Mouse (Mus musculus) heart, postnatal 36 days (tissue): ENCODE data around the gene Usp44. TPM values are rescaled to one million over a fixed set of nuclear protein-coding genes. Genes with fewer than 3 reads are reported as not detected.

Source experiments
- DNase-seq, 2 experiments: peaks; one replicate each; pipeline ENCODE4 v3.0.0; 2021 to 2022
- intact Hi-C: fragments of 180-260 bp; cut with DNase I; formaldehyde crosslinking; loops from one replicate; pipeline ENCODE4 v1.15.1; 2025
- total RNA-seq, 2 experiments: library from RNA; stranded (reverse); gene quantifications; 2 replicates each; pipeline ENCODE4 v1.2.3; 2021

Gene Usp44
- total RNA-seq, 2 experiments from 2014 or later, result not detected

DNA sequence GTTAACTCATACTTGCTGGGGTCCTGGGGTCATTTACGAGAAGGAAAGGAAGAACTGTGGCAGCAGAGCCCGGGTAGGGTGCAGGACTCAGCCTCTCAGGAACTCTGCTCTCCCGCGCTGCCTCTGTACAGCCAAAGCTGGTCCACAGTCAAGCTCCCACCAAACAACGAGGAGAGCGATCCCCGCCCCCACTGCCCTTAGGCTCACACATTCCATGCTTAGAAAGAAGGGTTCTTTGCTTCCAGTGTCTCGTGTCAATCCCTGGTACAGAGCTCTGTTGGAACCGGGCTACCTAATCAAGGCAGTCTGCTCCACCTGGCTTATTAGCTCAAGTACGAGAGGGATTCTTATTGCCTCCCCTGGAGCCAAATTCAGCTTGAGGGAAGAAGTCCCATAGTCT lies 76.0 kb downstream of the Usp44 start:
- intact Hi-C loops, result no loop called here
- no peak for DNase-seq

Other genes with a start within 250 kb of the Usp44 start
- gene Snrpf, start 241.8 kb upstream of the Usp44 start, total RNA-seq, result 10 to 100 TPM in 1 of 2 experiments, 1 to 10 TPM in 1; 7.4 to 11.5 TPM
- 10 to 100 TPM; 12.5 to 13.7 TPM for gene Ntn4, start 190.9 kb upstream of the Usp44 start, total RNA-seq
- gene Metap2, start 65.5 kb downstream of the Usp44 start, total RNA-seq, result 100 to 1,000 TPM; 127 to 131 TPM
- 10 to 100 TPM; 42.8 to 43.2 TPM for gene Vezt, start 204.3 kb downstream of the Usp44 start, total RNA-seq
- 1 to 10 TPM; 5.6 to 6.2 TPM for gene Fgd6, start 204.4 kb downstream of the Usp44 start, total RNA-seq